Mouse (Mus musculus): Measurements from ENCODE around the gene Evi5l. TPM values are rescaled to one million over a fixed set of nuclear protein-coding genes. Genes with fewer than 3 reads are reported as not detected.

Evi5l gene
- total RNA-seq, 2 experiments from 2014 or later, result 12.1 to 12.3 TPM

DNA sequence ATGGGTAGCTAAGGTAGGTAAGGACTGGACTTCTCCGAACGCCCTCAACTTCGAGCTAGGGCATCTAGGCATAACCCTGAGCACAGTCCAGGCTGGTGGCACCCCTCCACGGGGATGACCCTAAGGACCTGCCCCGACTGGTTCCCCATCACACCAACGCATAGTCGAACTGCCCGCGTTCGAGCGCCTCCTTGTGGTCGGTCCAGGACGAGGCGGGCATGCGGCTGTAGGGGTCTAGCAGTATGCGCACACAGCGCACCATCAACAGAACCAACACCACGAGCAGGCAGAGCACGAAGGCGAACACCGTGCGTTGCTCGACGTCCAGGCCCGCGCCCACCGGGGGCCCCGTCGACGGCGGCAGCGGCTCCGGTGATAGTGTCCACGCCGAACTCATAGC lies 91.9 kb downstream of the Evi5l start:
- intact Hi-C loops (cut with DNase I), result loop anchor here (5.0 kb wide), 1 partner anchor 116 kb away; no protein-coding TSS in a partner anchor
- DNase-seq, result peak; percentile 51 to 59

DNA sequence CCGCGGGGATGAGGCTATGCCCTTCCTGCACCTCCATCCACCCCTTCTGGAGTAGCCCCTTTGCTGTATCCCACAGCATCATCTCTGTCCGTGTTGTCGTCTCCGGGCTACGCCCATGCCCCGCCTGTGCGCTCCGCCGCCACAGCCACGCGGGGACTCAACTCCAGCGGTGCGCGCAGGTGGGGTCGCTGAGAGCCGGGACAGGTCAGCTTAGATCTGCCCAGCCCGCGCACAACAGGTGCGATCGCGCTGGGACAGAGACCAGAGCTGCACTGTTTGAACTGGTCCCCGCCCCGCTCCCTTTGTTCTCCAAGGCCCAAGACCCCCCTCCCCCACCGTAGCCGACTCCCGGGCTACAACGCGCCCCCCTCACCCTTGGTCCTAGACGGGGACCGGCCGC lies 92.3 kb downstream of the Evi5l start:
- intact Hi-C loops (cut with DNase I), result loop anchor here (5.0 kb wide), 1 partner anchor 116 kb away; no protein-coding TSS in a partner anchor
- no peak for DNase-seq

DNA sequence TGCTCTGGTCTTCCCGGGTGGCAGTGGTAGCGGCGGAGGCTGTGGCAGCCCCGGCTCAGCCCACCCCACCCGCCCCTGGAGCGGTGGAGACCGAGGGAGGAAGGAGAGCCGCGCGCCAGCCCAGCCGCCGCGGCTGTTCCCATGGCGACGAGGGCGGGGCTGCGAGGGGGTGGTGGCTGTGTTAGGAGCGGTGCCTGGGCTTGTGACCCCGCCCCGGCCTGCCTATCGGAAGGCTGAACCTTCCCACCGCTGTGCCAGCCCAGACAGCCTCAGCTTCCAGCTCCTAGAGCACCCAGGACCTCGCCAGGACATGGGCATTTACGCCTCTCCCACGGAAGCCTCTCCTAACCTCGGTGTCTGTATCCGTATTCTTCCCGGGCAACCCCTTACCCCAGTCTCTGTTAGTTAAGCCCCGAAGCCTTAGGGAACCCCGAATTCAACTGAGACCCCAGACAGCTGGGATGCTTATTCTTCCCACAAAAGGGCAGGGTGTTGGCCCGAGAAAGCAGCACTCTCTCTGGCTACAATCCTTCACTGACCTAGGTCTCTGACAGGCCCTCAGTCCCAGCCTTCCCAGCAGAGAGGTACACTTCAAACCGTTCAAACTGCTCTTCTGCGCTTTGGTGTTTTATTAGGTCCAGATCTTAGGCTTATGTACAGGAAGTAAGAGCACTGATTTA lies 92.9 kb downstream of the Evi5l start, which contains the start of gene Ctxn1:
Ctxn1 (minus strand) TSS at position 150 of the 680 bp plus-strand sequence.
- intact Hi-C loops (cut with DNase I), result loop anchor here (5.0 kb wide), 1 partner anchor 117 kb away; no protein-coding TSS in a partner anchor

DNA sequence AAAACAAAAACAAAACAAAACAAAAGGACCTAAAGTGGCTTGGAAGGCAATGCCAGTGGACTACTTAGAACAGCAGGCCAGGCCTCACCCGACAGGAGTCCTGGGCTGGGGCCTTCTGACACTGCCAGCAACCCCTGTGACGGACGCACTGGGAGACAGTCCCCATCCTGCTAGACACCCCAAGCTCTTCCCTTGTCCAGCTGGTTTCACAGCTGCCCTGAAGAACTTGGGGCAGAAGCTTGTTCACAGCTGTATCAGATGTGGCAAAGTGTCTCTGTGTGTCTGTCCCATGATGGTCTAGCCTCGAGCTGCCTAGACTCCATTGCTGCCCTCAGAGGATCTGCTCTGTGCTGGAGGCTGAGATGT lies 93.4 kb downstream of the Evi5l start:
- no peak for DNase-seq
- intact Hi-C loops (cut with DNase I), result loop anchor here (5.0 kb wide), 1 partner anchor 117 kb away; no protein-coding TSS in a partner anchor

More for the DNA sequence above, 92.9 kb downstream of the Evi5l start, which contains the start of gene Ctxn1:
- DNase-seq, result peak; percentile 84 to 91

Other genes with a start within 250 kb of the Evi5l start
- gene Cd209b, start 239.7 kb upstream of the Evi5l start, total RNA-seq (2021), result under 1 TPM; 0.94 to 0.99 TPM
- gene Cd209c, start 211.8 kb upstream of the Evi5l start, total RNA-seq (2021), result under 1 TPM in 1 of 2 experiments, not detected in 1; 0.35 TPM
- gene Cd209f, start 60.7 kb upstream of the Evi5l start, total RNA-seq (2021), result under 1 TPM; 0.48 to 0.49 TPM
- gene Cd209g, start 32.5 kb upstream of the Evi5l start, total RNA-seq (2021), result under 1 TPM in 1 of 2 experiments, not detected in 1; 0.33 TPM
- not detected for gene Prr36, start 50.9 kb downstream of the Evi5l start, total RNA-seq (2021)
- gene Lrrc8e, start 60.3 kb downstream of the Evi5l start, total RNA-seq (2021), result under 1 TPM in 1 of 2 experiments, not detected in 1; 0.07 TPM
- 10 to 100 TPM; 75.8 to 82.8 TPM for gene Map2k7, start 72.2 kb downstream of the Evi5l start, total RNA-seq (2021)
- gene Gm49320, start 72.3 kb downstream of the Evi5l start, total RNA-seq (2021), result under 1 TPM in 1 of 2 experiments, not detected in 1; 0.20 TPM
- 1 to 10 TPM; 2.5 to 3.0 TPM for gene Tgfbr3l, start 81.6 kb downstream of the Evi5l start, total RNA-seq (2021)
- gene Snapc2, start 86.5 kb downstream of the Evi5l start, total RNA-seq (2021), result 10 to 100 TPM; 11.0 to 12.0 TPM
- under 1 TPM; 0.42 to 0.71 TPM for gene Ctxn1, start 92.7 kb downstream of the Evi5l start, total RNA-seq (2021)
- 10 to 100 TPM; 71.3 to 74.9 TPM for gene Timm44, start 109.3 kb downstream of the Evi5l start, total RNA-seq (2021)
- gene Ccl25, start 158.6 kb downstream of the Evi5l start, total RNA-seq (2021), result 10 to 100 TPM; 16.0 to 16.6 TPM
- gene Elavl1, start 158.8 kb downstream of the Evi5l start, total RNA-seq (2021), result 10 to 100 TPM; 39.5 to 39.7 TPM

Data from gastrocnemius, postnatal 36 days (tissue).